Mouse (Mus musculus): ENCODE results near the gene Ccdc186.

Ccdc186 gene

DNA sequence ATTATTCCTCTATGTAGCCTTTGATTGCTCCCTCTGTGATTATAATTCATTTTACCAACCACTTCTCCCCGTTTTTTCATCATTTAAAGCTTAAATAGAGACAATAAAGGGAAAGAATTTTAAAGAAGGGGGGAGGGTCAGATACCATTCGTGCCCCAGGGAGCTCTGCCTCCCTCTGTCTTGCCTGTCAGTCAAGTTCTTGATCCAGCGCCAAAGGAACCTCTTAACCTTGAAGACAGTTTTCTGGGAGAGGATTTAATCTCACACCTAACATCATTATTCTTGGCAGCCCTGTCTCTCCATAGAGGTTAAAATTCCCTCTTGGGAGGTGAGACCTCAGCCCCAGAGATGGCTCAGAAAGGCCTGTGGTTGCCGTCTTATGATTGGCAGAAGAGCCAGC lies 71.3 kb downstream of the Ccdc186 start:
- DNase-seq = no peak

- no peak for DNase-seq
Observed at GRCm38 (mm10) chr19:56749343-56749742, 72.6 kb downstream of the Ccdc186 start.

- peak; percentile 34 for DNase-seq
Observed at GRCm38 (mm10) chr19:56747878-56748277, 74.1 kb downstream of the Ccdc186 start.

DNA sequence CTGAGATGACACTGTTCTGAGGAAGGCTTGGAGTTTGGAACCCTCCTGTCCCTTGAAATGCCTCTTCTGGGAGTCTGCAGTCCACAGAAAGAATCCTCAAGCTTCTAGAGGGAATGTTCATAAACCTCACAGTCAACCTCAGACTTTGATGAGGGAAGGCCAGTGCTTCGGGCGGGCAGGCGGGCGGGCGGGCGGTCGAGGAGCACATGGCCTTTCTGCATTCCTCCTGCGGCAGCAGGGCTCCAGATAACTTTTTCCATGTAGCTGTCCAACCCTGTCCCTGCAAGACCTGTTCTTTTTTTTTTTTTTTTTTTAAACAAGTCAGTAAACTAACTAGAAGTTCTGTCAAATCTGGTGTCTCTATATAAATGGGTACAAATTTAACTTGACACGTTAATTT lies 75.4 kb downstream of the Ccdc186 start:
- no peak for DNase-seq

- DNase-seq = no peak
Observed at GRCm38 (mm10) chr19:56745528-56745927, 76.5 kb downstream of the Ccdc186 start.

DNA sequence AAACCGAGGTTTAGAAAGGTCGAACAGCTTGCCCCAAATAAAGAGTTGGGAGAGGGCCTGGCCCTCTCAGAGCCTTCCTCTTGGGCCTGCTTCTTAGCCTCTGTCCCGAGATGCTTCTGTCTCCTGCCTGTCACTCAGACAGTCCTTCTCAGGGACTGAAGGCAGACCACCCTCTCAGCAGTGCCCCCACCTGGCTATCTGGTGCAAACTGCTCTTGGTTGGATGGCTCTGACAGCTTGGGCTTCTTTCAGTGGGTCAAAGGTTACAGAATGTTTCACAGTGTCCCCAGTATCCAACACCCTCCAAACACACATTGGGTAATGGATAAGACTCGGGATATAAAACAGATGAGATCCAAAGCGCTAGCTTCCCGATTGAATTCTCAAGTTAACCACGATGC lies 76.9 kb downstream of the Ccdc186 start:
- peak; percentile 54 for DNase-seq
